Mouse (Mus musculus): ENCODE data around the gene Btaf1. TPM values are rescaled to one million over a fixed set of nuclear protein-coding genes. Genes with fewer than 3 reads are reported as not detected.

The Btaf1 gene
- polyA plus RNA-seq, 1 experiment = 6.5 TPM

DNA sequence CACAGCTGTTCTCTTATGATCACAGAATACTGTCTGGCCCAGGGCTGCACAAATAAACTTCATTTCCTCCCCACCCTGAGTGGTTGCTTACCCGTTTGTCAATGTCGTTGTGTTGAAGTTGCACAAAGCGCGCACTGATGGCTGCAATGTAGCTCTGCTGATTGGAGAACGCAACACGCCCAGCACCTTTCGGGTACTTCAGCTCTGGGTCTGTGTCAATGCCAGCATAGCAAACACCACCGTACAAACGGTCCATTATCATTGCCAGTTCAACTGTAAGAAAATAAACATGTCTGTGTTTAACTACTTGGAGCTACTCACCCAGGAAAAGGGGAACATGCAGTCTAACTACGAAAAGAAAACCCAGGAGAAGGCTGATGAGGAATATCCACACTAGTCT, 118.6 kb downstream of the Btaf1 start:
- no peak for TF ChIP-seq GATA1 (IDR thresholded peaks at IDR 0.05; ENCODE audit: low read length)

- TF ChIP-seq GATA1 (IDR thresholded peaks at IDR 0.05; ENCODE audit: low read length) = no peak
Measured at GRCm38 (mm10) chr19:37048507-37048906, 122.6 kb downstream of the Btaf1 start.

DNA sequence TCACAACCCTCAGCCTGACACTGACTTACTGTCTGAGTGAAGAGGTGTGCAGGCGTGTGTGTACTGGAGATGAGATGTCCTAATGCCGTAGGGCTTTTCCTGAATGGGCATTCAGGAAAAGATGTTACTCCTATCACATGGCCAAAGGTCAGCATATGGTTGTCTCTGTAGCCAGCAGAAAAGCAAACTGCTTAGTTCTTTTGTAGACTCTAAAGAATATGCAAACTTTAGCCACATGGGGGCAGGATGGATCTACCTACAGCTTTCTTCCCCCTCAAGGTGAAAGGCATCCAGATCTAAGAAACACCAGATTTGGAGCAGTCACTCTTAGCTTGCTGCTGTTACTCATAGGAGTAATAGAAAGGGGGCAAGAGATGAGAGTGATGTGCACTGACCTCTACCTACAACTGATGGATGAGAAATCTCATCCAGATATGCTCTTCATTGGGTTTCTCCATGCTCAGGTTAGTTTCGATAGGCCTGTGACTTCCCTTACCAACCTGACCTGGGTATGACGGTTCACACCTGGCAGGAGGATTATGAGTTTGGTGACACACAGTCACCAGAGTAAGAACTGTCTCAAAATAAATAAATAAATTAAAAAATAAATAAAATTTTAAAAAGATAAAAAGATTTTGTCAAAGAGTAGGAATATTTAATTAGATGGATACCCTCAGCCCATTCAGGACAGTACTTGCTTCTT, 124.9 kb downstream of the Btaf1 start:
- no peak for TF ChIP-seq GATA1 (IDR thresholded peaks at IDR 0.05; ENCODE audit: low read length)

DNA sequence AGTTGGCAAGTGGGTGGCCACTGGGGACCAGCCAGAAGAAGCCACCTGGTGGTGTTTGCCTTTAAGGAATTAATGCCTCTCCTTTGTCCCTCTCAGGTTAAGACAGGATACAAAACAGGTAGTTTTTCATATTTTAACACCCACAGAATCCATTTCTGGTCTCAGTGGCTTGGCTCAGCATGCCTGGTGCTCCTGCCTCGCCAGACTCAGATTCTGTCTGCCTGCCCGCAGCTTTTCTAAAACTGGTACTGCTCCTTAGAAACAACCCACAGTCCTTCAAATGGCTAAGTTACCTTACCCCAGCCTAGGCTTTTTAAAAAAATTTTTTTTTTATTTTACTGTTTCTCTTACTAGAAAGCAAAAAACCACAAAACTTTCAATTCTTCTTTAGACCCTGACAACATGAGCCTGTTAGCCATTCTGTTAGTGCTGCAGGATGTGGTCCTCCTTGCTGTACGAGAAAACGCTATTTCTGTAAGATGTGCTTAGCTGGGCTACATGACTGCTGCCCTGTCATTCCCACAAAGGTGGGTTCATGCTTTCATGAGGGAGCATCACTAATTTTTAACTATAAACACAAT, 130.2 kb downstream of the Btaf1 start:
- TF ChIP-seq GATA1 (IDR thresholded peaks at IDR 0.05; ENCODE audit: low read length) = no peak

DNA sequence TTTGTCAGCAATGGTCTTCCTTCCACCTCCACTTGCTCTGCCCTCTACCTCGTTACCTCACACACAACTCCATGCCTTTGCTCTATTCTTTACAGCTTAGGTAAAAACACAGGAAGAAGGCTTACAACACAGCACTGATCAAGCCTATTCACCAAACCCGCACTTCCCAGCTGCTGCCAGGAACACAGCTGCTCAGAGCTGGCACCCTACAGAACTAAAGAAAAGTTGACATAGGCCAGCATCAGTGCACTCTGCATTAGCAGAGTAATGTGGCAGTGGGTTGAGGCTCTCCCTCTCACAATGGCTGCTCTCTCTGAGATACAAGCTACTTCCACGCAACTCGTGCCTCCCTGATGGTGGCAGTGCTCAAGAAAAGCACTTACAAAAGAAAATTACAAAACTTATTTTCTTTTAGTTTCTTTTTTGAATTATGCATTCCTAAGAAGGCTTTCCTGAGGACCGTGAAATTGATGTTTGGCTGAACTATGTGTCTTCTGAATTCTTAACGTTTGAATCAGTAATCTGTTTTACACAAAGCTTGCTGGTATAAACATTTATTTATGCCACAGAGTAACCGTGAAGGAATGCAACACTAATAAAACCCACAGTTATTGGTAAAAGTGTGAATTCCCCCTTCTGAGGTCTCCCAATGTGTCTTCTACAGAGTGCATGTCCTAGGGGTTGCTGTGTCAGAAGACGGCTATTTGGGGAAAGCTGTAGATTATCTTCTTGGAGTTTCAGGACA, 131.5 kb downstream of the Btaf1 start:
- no peak for TF ChIP-seq GATA1 (IDR thresholded peaks at IDR 0.05; ENCODE audit: low read length)

- no peak for TF ChIP-seq GATA1 (IDR thresholded peaks at IDR 0.05; ENCODE audit: low read length)
Measured at GRCm38 (mm10) chr19:37059623-37060022, 133.7 kb downstream of the Btaf1 start.

DNA sequence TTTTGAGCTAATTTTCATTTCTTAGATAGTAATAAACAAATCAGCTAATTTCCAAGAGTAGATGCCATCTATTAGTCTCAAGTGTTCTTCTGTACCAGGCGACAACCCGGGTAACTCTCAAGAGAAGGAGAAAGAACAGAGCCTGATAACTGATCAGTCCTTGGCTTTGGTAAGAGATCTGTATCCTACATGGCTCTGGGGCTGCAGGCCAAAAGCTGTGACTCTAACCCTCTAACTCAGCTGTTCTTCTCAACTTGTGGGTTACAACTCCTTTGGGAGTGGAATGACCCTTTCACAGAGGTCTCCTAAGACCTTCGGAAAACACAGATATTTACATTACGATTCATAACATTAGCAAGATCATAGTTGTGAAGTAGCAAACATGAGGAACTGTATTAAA, 134.2 kb downstream of the Btaf1 start:
- no peak for TF ChIP-seq GATA1 (IDR thresholded peaks at IDR 0.05; ENCODE audit: low read length)

Other genes with a start within 250 kb of the Btaf1 start
- not detected in 2 replicates for gene Ppp1r3c, start 189.4 kb upstream of the Btaf1 start, polyA plus RNA-seq (2012)
- gene Tnks2, start 91.8 kb upstream of the Btaf1 start, polyA plus RNA-seq (2012) = 24.7 and 25.8 TPM in 2 replicates
- gene Fgfbp3, start 6.5 kb upstream of the Btaf1 start, polyA plus RNA-seq (2012) = 7.9 and 10.0 TPM in 2 replicates

Data from G1E-ER4 (cell line).